Mouse (Mus musculus) right cerebral cortex, postnatal 14 days (tissue): ENCODE measurements around the gene Tm9sf1.

Source experiments
- DNase-seq: peaks from one replicate; pipeline ENCODE4 v3.0.0; 2022

The Tm9sf1 gene

GRCm38 (mm10) chr14:55589771-55590448 lies 53.7 kb downstream of the Tm9sf1 start:
- no peak for DNase-seq

DNA sequence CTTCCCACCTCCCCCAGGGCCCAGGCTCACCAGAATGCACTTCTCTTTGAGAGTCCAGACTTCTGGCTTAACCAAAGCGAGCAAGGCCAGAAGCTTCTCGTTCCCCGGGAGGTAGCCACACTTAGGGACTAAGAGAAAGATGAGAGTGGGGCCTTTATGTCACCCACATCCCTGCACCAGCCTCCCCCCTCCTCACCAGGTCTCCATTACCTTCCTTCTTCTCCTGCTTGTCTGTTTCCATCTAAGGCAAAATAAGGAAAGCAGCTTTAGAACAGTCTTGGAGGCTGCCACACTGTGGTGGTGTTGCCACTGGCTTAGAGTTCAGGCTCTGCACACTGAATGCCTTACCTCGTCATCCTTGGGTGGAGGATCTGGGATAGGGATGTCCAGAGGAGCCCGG lies 54.3 kb downstream of the Tm9sf1 start:
- DNase-seq: no peak

GRCm38 (mm10) chr14:55586149-55586548 lies 57.5 kb downstream of the Tm9sf1 start:
- DNase-seq: no peak
